Mouse (Mus musculus) embryonic fibroblast, embryonic 13.5 days (primary cell): ENCODE measurements around the gene Pced1a. TPM values are rescaled to one million over a fixed set of nuclear protein-coding genes. Genes with fewer than 3 reads are reported as not detected.
A peak's percentile ranks its signal among the peaks of the same experiment; 100 is the strongest.

Experiments used
- H3K27ac ChIP-seq: 2 replicates; pipeline ENCODE4 v1.5.1; 2012; ENCODE audit warnings: low read length, control low read depth, inconsistent platforms; ENCODE audit not compliant: insufficient read depth
- H3K4me1 ChIP-seq: 2 replicates; pipeline ENCODE4 v1.6.1; 2011; ENCODE audit warnings: low read length; ENCODE audit not compliant: control insufficient read depth, insufficient read depth
- H3K4me3 ChIP-seq: 2 replicates; pipeline ENCODE4 v1.5.1; 2011; ENCODE audit warnings: mild to moderate bottlenecking, control low read depth, low read length; ENCODE audit not compliant: insufficient read depth
- CTCF ChIP-seq: IDR thresholded peaks from 2 replicates; pipeline ENCODE4 v1.5.1; 2011; ENCODE audit warnings: mild to moderate bottlenecking, control low read depth, low read length, moderate library complexity, borderline replicate concordance; ENCODE audit not compliant: insufficient read depth
- POLR2A ChIP-seq: IDR thresholded peaks from 2 replicates; pipeline ENCODE4 v1.6.1; 2011; ENCODE audit warnings: low read depth, mild to moderate bottlenecking, control low read depth, low read length, moderate library complexity
- polyA plus RNA-seq: library from polyadenylated mRNA; stranded (reverse); fragments of >200 nt; gene quantifications from 2 replicates; pipeline ENCODE4 v1.2.4, GENCODE M21; 2011; ENCODE audit warnings: low read depth; ENCODE audit not compliant: missing spikeins, insufficient read length

Pced1a gene
- polyA plus RNA-seq, 1 experiment: 15.8 TPM

DNA sequence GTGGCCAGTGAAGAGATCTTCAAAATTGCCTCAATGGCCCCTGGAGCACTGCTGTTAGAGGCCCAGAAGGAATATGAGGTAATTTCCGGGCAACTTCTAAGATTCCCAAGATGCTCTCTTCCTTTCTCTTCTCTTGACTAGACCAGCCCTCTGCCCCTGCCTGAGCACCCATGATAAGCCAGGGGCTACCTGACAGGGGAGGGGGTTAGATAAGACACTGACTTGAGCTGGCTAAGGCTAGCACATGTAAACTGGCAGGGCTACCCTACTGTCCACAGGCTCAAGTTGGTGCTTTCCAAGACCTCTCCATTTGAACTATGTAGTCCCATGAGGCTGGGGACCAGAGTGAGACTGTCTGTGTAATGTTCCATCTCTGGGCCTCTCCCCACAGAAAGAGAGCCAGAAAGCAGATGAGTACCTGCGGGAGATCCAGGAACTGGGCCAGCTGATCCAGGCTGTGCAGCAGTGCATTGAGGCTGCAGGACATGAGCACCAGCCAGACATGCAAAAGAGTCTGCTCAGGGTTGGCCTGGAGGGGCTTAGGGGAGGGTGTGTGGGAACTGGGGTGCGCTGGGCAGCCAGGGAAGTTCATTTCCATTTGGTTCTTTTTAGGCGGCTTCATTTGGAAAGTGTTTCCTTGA, 15.5 kb upstream of the Pced1a start:
- no peak for TF ChIP-seq POLR2A
- no peak overlapping the region for H3K4me3 ChIP-seq
- no peak overlapping the region for H3K27ac ChIP-seq
- no peaks in the 10 kb centered on the region for H3K4me1 ChIP-seq

DNA sequence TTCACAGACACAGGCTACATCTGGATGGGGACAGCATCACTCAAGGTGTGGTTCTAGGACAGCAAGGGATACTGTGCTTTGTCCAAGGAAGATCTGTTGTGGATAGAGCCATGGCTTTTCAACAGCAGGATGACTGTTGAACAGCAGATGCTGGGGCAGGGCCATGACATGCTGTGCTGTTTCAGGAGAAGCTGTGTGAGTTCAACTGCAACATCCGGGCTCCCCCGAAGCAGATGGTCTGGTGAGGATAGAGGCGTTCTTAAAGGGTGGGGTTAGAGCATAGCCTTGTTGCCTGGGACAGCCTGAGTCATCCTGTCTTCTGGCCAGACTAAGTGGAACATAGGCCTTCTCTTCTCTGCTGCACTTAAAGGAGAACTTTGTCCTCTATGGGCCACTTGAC, 14.4 kb upstream of the Pced1a start:
- no peak for TF ChIP-seq POLR2A
- TF ChIP-seq CTCF: no peak
- Histone ChIP-seq H3K4me1 (no peaks in the 10 kb centered on the region), H3K4me3 (no peak overlapping the region), H3K27ac (no peak overlapping the region)

GRCm38 (mm10) chr2:130436769-130437168, 12.3 kb upstream of the Pced1a start:
- no peaks in the 10 kb centered on the region for H3K4me1 ChIP-seq
- TF ChIP-seq CTCF (no peak), POLR2A (no peak)
- H3K4me3 ChIP-seq: no peak overlapping the region
- no peak overlapping the region for H3K27ac ChIP-seq

- no peak for TF ChIP-seq POLR2A
- TF ChIP-seq CTCF: peak; percentile 47; the same call in 1 of the 2 replicates
- no peak overlapping the region for H3K27ac ChIP-seq
- no peaks in the 10 kb centered on the region for H3K4me1 ChIP-seq
- no peak overlapping the region for H3K4me3 ChIP-seq
These were observed 8.7 kb upstream of the Pced1a start for GRCm38 (mm10) chr2:130433152-130433551.

DNA sequence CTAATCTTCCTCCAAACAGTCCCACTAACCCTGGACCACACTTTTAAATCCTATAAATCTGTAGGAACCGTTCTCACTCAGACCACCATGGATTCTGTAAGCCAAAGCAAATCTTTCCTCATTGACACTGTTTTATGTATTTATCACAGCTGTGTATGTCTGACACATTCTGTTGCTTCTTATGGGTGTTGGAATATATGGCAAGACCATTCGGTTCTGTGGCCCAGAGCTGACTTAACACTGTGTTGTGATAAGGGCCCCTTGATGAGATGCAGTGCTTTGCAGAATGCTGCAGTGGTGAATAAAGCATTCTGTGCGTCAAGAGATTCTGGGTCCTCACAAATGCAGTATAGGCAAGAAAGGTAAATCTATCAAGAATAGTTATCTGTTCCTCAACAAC, 7.7 kb upstream of the Pced1a start:
- TF ChIP-seq CTCF (no peak), POLR2A (no peak)
- Histone ChIP-seq H3K4me1 (0 out of 2 replicates have a peak, but pooled peaks cover 2% of the 10 kb centered on the region), H3K4me3 (no peak overlapping the region), H3K27ac (no peak overlapping the region)

- Histone ChIP-seq H3K4me3 (no peak overlapping the region), H3K27ac (no peak overlapping the region), H3K4me1 (0 out of 2 replicates have a peak, but pooled peaks cover 2% of the 10 kb centered on the region)
- TF ChIP-seq CTCF: no peak
- no peak for TF ChIP-seq POLR2A
These were observed 6.0 kb upstream of the Pced1a start for GRCm38 (mm10) chr2:130430484-130430883.

- Histone ChIP-seq H3K4me1 (0 out of 2 replicates have a peak, but pooled peaks cover 2% of the 10 kb centered on the region), H3K4me3 (no peak overlapping the region), H3K27ac (no peak overlapping the region)
- TF ChIP-seq CTCF: no peak
- no peak for TF ChIP-seq POLR2A
These were observed 5.3 kb upstream of the Pced1a start for GRCm38 (mm10) chr2:130429851-130430250.

GRCm38 (mm10) chr2:130425112-130425511, 611 bp upstream of the Pced1a start:
- Histone ChIP-seq H3K4me1 (peaks cover 2% of the 10 kb centered on the region; the same call in 1 of the 2 replicates), H3K4me3 (peak overlapping the region; percentile 71), H3K27ac (no peak overlapping the region)
- TF ChIP-seq CTCF (no peak), POLR2A (no peak)

DNA sequence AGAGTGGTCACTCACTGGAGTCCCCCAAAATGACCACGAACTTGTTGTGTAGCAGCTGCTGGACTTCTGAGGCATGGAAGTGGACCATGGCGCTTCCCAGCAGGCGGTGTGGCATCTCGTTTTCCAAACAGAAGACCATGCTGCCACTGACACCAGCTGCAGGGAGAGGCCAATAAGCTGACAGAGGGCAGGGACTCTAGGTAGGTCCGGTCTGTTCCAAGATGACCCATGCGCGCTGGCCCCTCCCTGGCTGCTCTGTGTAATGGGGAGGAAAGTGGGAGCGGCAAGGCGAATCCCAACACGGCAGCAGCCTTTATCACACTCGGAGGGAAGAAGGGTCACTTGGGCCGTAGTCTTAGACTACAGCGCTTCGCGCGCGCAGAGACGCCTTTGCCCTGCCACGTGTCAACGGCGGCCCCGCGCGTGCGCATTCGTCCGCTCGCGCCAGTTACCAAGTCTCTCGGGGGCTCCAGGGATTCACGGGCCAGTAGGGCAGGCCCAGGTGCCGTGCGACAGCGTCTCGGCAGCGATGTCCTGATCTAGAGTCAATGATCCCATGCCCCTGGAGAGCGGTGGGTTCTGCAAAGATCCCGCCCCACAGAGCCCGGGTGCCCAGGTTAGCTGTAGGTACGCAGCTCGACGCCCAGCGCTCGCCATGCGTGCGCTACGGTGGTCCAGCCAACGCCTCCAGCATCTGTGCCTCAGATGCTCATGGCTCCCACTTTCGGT, 940 bp downstream of the Pced1a start:
- peaks cover 2% of the 10 kb centered on the region; the same call in 1 of the 2 replicates for H3K4me1 ChIP-seq
- H3K27ac ChIP-seq: peak overlapping the region; percentile 49
- TF ChIP-seq CTCF (no peak), POLR2A (no peak; the same call in 1 of the 2 replicates)
- peak overlapping the region; percentile 71 for H3K4me3 ChIP-seq
